Mouse (Mus musculus) cerebellum, adult 11-12 months (tissue): ENCODE results near the gene Fan1.

Experiments used
- DNase-seq: peaks from one replicate; pipeline ENCODE4 v3.0.0; 2022

The Fan1 gene

DNA sequence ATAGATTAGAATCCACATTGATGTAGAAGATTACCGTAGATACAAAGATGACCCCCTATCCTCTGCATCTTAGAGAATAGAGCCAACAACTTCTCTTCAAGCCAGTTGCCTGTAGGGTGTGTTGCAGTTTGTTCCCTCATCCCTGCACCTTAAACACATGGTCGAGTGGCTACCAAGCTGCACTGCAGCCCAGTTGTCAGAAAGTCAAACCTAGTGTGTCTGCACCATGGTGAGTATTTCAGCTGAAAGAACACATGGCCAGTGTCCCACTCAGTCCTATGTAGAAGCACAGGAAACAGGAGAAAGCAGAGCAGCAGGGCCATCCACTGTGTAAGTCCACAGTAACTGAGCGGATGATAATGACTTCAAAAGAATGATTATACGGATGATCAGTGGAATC lies 46.4 kb downstream of the Fan1 start:
- no peak for DNase-seq

GRCm38 (mm10) chr7:64326892-64327291 lies 47.0 kb downstream of the Fan1 start:
- peak; percentile 60 for DNase-seq

- DNase-seq, result no peak
Measured at GRCm38 (mm10) chr7:64321658-64322057, 52.2 kb downstream of the Fan1 start.

DNA sequence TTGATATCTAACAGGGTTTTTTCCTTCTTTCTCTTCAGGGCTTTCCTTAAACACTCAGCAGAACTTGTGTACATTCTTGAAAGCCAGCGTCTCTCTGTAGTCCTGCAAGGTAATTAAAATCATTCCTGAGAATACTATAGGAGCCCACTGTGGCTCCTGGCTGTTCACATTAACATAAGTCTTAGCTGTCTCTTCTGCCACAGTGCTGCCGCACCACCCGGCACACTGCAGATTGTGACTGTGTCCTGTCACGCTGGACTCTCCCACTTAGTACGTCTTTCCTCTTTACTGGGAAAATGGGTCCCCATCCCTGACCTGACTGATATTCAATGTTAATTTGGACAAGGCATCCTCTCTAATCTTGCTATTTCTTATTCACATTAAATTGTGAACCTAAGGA lies 52.8 kb downstream of the Fan1 start:
- DNase-seq, result no peak

DNA sequence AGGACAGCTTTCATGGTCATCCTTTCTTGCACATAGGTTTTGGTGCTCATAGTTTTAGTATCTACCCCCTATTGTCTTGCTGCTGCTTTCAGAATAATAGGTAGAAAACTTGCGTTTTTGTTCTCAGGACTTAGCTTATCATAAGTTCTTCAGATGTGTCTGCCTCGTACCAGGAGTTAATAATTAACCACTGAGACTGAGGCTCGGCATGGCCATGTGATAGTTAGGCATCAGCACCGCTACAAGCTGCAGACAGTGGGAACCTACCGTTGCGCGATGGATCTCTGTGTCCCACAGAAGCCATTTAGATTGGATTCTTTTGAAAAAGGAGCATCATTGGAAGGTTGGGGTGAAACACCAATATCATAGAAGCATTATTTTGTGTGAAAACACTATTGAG lies 61.1 kb downstream of the Fan1 start:
- DNase-seq, result no peak

GRCm38 (mm10) chr7:64310756-64311155 lies 63.1 kb downstream of the Fan1 start:
- DNase-seq, result no peak

GRCm38 (mm10) chr7:64310241-64310640 lies 63.7 kb downstream of the Fan1 start:
- DNase-seq, result no peak
